Mouse (Mus musculus): ENCODE measurements around the gene Ttc28. TPM values are rescaled to one million over a fixed set of nuclear protein-coding genes. Genes with fewer than 3 reads are reported as not detected.

Gene Ttc28
- total and polyA plus RNA-seq, 3 experiments, result 1.1 to 1.8 TPM; not detected in 1

DNA sequence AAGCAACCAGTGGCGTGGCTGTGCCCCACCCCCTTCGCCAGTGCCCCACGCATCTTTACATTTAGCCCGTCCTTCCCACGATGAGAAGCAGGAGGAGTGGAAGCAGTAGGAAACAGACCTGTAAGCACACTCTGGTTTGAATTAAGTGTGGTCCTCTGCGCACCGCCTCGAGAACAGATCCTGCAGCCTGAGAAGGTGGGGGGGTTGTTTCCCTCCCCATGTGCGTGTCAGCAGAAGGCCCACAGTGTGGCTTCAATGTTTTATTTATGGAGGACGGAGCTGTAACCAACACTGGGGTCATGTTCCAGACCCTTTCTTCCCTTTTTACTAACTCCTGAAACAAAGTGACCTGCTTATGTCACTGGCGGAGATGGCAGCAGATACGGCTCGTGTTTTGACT lies 258.1 kb downstream of the Ttc28 start:
- H3K9me3 ChIP-seq (replicated peaks; ENCODE audit: insufficient read depth, low read length), result no peaks in the 10 kb centered on the region
- H3K9ac ChIP-seq (ENCODE audit: control insufficient read depth, low read depth, low read length, poor library complexity, severe bottlenecking), result no peak overlapping the region
- no peak for TF ChIP-seq MXI1 (IDR thresholded peaks at IDR 0.05; ENCODE audit: low read depth, low read length)
- no peak for TF ChIP-seq HCFC1 (IDR thresholded peaks at IDR 0.05; ENCODE audit: low read depth, low read length)
- TF ChIP-seq E2F4 (IDR thresholded peaks at IDR 0.05; ENCODE audit: borderline replicate concordance, low read depth, low read length), result no peak
- TF ChIP-seq USF1 (IDR thresholded peaks at IDR 0.05; ENCODE audit: low read depth, low read length), result no peak
- no peaks in the 10 kb centered on the region for H3K79me2 ChIP-seq (ENCODE audit: control insufficient read depth, insufficient read depth, low read length, poor library complexity)
- no peaks in the 10 kb centered on the region for H3K4me1 ChIP-seq (ENCODE audit: control insufficient read depth in 1 of 2, insufficient read depth in 2 of 2, low read length in 2 of 2)
- no peak overlapping the region for H3K27ac ChIP-seq (ENCODE audit: control insufficient read depth, low read depth, low read length)
- no peak overlapping the region for H3K4me3 ChIP-seq (ENCODE audit: control insufficient read depth in 1 of 2, insufficient read depth in 1 of 2, low read depth in 2 of 2, low read length in 2 of 2)
- no peaks in the 10 kb centered on the region for H3K36me3 ChIP-seq (ENCODE audit: control insufficient read depth in 1 of 2, insufficient read depth in 2 of 2, low read length in 2 of 2)
- no peak for DNase-seq (ENCODE audit: low read depth, low spot score)
- no peaks in the 10 kb centered on the region; a peak in 1 of 4 replicates for H3K27me3 ChIP-seq (ENCODE audit: control insufficient read depth in 1 of 2, insufficient read depth in 2 of 2, low read length in 2 of 2)

DNA sequence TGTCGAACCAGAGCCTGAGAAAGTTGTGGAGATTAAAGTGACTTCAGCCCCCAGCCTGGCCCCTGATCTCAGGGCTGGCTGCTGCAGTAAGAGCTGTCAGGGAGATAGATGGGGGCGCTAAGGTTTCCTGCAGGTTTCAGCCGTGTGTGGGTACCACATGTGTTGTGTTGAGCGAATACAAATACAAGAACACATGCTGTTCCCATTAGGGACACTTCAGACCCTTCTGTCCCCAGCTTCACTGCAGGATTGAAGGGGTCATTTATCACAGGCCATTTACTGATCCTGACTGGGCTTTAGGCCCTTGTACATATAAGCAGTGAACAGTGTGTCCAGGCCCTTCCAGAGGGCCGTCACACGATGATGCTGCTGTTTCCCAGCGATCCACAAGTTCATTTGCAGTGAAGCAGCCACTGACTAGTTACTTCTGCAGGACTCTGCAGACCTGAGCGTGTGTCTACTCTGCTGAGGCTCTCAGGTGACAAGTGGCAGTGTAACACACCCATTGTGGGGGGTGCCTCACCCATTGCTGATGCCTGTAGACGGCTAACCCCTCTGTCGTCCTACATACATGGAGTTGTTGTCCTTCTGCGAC lies 258.7 kb downstream of the Ttc28 start:
- Histone ChIP-seq H3K4me3 (ENCODE audit: control insufficient read depth in 1 of 2, insufficient read depth in 1 of 2, low read depth in 2 of 2, low read length in 2 of 2) (no peak overlapping the region), H3K79me2 (ENCODE audit: control insufficient read depth, insufficient read depth, low read length, poor library complexity) (no peaks in the 10 kb centered on the region), H3K27ac (ENCODE audit: control insufficient read depth, low read depth, low read length) (no peak overlapping the region), H3K9ac (ENCODE audit: control insufficient read depth, low read depth, low read length, poor library complexity, severe bottlenecking) (no peak overlapping the region), H3K4me1 (ENCODE audit: control insufficient read depth in 1 of 2, insufficient read depth in 2 of 2, low read length in 2 of 2) (no peaks in the 10 kb centered on the region), H3K9me3 (replicated peaks; ENCODE audit: insufficient read depth, low read length) (no peaks in the 10 kb centered on the region), H3K36me3 (ENCODE audit: control insufficient read depth in 1 of 2, insufficient read depth in 2 of 2, low read length in 2 of 2) (no peaks in the 10 kb centered on the region), H3K27me3 (ENCODE audit: control insufficient read depth in 1 of 2, insufficient read depth in 2 of 2, low read length in 2 of 2) (no peaks in the 10 kb centered on the region; a peak in 1 of 4 replicates)
- no peak for TF ChIP-seq GATA1 (IDR thresholded peaks at IDR 0.05; ENCODE audit: low read depth, low read length)
- no peak for TF ChIP-seq POLR2A (IDR thresholded peaks at IDR 0.05; ENCODE audit: control insufficient read depth in 1 of 2, insufficient read depth in 1 of 2, low read depth in 1 of 2, low read length in 2 of 2, poor library complexity in 1 of 2)
- TF ChIP-seq JUND (IDR thresholded peaks at IDR 0.05; ENCODE audit: low read depth, low read length), result no peak
- no peak for TF ChIP-seq MXI1 (IDR thresholded peaks at IDR 0.05; ENCODE audit: low read depth, low read length)
- no peak for TF ChIP-seq KAT2A (conservative IDR thresholded peaks at IDR 0.05; ENCODE audit: low read depth, low read length)
- TF ChIP-seq EP300 (IDR thresholded peaks at IDR 0.05; ENCODE audit: low read depth in 1 of 2, low read length in 2 of 2), result no peak
- no peak for TF ChIP-seq MAZ (IDR thresholded peaks at IDR 0.05; ENCODE audit: low read depth, low read length)
- no peak for TF ChIP-seq MEF2A (IDR thresholded peaks at IDR 0.05; ENCODE audit: extremely low read depth, insufficient replicate concordance, low read depth, low read length, poor library complexity, severe bottlenecking)
- no peak for TF ChIP-seq CHD1 (IDR thresholded peaks at IDR 0.05; ENCODE audit: low read depth, low read length)
- no peak for TF ChIP-seq MYC (IDR thresholded peaks at IDR 0.05; ENCODE audit: low read depth, low read length)
- no peak for TF ChIP-seq MAX (IDR thresholded peaks at IDR 0.05; ENCODE audit: low read length)
- no peak for TF ChIP-seq MYB (IDR thresholded peaks at IDR 0.05; ENCODE audit: low read depth, low read length)
- TF ChIP-seq CHD2 (IDR thresholded peaks at IDR 0.05; ENCODE audit: low read length), result no peak
- TF ChIP-seq ETS1 (IDR thresholded peaks at IDR 0.05; ENCODE audit: low read depth, low read length), result no peak
- TF ChIP-seq TBP (IDR thresholded peaks at IDR 0.05; ENCODE audit: low read depth, low read length), result no peak
- TF ChIP-seq UBTF (IDR thresholded peaks at IDR 0.05; ENCODE audit: borderline replicate concordance, insufficient read depth, low read depth, low read length), result no peak
- no peak for TF ChIP-seq POLR2AphosphoS5 (IDR thresholded peaks at IDR 0.05; ENCODE audit: borderline replicate concordance, low read depth, low read length)
- TF ChIP-seq ELF1 (IDR thresholded peaks at IDR 0.05; ENCODE audit: low read depth, low read length), result no peak
- no peak for TF ChIP-seq SIN3A (IDR thresholded peaks at IDR 0.05; ENCODE audit: low read length)
- no peak for TF ChIP-seq RCOR1 (IDR thresholded peaks at IDR 0.05; ENCODE audit: low read depth, low read length)
- DNase-seq (ENCODE audit: low read depth, low spot score), result no peak

All from MEL (cell line).